Mouse (Mus musculus) heart, adult 2 months (tissue): ENCODE results near the gene H6pd.

Source experiments
- CTCF ChIP-seq: fragments of 200-600 bp; IDR thresholded peaks from 2 replicates; pipeline ENCODE4 v1.8.1; 2022; ENCODE audit warnings: antibody characterized with exemption, mild to moderate bottlenecking, moderate library complexity
- EP300 ChIP-seq: fragments of 200-500 bp; IDR thresholded peaks from 2 replicates; pipeline ENCODE4 v1.6.1; 2011; ENCODE audit warnings: low read depth, low read length, control low read depth; ENCODE audit not compliant: insufficient read depth
- POLR2A ChIP-seq: fragments of 200-500 bp; IDR thresholded peaks from 2 replicates; pipeline ENCODE4 v1.6.1; 2011; ENCODE audit warnings: mild to moderate bottlenecking, low read depth, low read length, control low read depth; ENCODE audit not compliant: insufficient read depth

DNA sequence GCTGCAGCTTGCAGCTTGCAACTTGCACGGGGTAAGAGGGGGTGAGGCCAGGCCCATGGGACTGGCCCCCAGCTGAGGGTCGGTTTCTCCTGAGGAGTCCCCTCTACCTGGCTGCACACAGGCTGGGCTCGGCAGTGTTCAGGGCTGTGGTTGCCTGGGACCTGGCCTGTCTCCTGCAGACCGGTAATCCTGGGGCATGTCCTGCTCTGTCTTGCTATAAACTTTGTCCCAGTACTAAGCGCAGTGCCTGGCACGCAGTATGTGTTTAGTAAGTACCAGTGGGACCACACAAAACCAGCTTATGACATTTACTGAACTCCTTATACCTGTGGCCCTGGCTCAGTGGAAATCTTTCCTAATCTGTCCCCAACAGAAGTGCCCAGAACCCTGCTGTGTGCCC, 43.2 kb downstream of the H6pd start:
- TF ChIP-seq CTCF (no peak), POLR2A (no peak), EP300 (no peak)
